Mouse (Mus musculus): ENCODE measurements around the gene Sct.

Sct gene

DNA sequence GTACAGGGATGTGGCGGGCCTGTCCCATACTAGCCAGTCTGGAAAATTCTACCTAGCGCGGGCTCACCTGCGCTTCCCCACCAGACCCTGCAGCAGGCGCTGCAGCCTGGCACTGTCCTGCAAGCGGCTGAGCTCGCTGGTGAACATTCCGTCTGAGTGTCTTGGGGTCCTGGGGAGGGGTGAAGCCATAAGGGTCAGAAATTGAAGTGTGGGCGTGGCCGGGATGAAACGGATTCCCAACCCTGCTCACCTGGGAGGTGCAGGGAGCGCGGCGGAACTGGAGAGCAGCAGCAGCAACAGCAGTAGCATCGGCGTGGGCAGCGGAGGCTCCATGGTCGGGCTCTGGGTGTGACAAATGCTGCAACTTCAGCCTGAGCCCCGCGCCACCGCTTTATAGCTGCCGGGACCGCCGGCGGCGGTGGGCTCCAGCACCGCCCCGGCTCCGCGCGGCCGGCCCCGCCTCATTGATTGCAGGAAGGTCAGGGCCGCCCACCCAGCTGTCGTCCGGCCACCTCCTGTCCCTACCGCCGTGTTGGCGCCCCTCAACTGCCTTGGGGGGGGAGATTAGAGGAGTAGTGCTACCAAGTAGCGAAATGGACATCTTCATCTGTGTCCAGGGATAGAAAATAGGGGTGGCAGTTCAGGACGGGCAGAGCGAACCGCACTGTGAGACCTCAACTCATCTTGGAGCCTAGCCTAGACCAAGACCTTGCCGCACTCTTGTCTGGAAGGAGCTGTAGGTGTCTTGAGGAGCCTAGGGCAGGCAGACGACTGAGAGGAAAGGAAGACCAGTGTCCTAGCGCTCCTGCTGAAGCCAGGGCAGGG, at the start of gene Sct:
Sct (minus strand) TSS at position 368 of the 825 bp plus-strand sequence.
- in situ Hi-C loops (cut with MboI, MseI), result no loop called here

DNA sequence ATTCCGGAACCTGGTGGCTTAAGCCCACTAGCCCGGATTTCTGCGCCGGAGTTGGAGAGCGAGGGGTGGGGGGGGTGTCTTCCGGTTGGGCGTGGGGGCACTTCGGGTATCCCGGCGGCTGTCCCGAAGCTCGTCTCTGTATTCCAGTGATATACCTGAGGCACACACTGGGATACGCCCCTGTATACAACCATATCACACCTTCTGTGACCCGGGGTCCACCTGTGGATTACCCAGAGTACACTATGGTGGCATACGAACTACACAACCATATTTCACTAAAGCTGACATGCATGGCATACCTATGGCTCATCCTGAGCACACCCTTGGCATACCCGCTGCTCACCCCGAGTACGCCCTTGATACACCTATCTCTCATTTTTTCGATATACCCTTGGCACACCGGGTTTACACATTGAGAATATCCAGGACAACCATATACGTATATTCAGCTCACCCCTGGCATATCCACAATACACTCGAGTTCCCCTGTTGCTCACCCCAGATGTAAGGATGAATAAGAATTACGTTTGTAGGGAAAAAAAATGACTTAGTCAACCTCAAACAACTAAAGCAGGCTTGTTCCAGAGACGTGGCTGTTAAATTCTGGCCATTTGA, 49.5 kb upstream of the Sct start:
- in situ Hi-C loops (cut with MboI, MseI), result no loop called here

DNA sequence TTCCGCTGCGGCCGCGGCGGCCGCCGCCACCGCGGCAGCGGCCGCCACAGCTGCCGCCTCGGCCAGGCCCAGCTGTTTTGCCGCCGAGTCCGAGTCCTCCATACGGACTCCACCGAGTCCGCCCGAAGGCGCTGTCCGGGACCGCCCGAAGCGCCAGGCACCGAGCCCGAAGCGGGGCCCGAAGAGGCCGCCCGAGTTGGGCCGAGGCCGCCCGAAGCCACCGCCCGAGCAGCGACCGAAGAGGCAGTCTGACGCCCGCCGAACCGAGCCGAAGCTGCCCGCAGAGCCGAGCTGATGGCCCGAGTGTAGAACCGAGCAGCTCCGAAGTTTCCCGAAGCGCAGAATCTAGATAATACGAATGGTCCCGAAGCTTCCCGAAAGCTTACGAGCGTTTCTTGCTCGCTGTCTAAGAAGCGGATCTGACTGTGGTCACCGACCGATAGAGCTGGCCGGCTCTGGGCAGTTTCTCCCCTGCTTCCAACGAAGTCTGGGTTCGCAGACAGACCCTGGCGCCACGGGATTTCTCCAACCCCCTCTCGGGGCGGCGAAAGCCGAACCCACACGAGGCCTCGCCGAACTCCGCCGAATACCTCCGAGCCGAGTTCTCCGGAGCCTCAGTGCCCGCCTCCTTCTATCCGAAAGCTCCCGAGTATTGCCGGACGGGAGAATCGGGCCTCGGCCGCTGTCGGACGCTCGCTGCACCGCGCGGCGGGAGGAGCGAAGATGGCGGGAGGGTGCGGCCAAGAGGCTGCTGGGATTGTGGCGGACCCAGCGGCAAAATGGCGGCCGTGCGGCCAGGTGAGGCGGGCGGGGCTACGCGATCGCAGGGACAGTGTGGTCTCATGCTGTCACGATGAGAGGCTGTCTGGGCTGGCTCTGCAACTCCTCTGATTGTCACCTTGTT, 48.8 kb upstream of the Sct start, which contains the start of the genes Deaf1 and Tmem80:
Deaf1 (minus strand) TSS at position 222 of the 904 bp plus-strand sequence.
Tmem80 (plus strand) TSS at position 271 of the 904 bp plus-strand sequence.
- in situ Hi-C loops (cut with MboI, MseI), result no loop called here

DNA sequence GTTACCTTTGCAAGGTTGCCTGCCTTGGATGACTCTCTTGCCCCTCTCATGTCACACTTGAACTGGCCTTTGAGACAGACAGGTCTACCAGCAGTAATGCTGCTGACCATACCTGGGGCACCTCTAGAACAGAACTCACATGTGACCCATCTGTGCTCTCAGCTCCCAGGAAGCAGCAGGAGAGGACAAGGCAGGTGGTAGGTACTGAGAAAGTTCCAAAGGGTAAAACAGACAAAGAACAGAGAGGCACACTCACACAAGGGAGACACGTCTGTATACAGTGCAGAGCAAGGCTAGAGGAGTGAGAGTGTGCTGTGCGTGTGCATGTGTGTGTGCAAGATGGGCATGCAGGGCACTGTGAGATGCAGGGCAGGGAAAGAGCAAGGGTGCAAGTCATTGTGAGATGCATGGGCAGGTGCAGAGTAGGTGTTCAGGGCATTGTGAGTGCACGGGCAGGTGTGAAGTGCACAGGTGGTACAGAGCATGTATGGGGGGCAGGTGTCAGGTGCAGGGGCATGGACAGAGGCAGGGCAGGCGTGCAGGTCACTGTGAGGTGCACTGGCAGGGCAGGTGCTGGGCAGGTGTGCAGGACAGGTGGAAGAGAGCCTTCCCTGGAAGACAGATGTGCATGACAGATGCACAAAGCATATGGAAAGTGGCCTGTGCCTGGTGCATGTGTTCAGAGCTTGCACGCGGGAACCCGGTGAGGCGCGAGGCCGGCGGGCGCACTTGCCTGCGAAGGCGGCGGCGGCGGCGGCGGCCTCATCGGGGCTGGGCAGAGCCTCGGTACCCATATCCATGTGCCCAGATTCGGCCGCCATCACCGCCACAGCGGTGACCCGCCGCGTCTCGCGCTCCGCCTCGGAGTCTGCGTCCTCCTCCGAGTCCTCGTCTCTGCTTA, 47.9 kb upstream of the Sct start:
- in situ Hi-C loops (cut with MboI, MseI), result no loop called here

DNA sequence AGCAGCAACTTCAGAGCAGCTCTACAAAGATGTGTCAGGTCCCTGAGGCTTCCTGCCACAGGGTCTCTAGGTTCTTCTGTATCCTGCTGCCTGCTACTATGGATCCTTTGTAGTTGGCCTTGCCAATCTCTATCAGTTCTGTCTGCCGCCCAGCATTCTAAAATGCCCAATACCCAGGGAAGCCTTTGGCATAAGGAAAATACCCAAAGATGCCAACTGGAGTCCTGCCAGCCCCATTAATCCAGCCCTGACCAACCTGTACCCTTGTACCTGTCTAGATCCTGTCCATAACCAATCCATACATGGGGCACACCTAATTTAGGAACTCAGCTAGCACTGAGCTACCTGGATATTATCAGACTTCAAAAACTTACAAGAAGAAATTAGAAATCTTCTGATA, 45.8 kb upstream of the Sct start:
- in situ Hi-C loops (cut with MboI, MseI), result no loop called here

DNA sequence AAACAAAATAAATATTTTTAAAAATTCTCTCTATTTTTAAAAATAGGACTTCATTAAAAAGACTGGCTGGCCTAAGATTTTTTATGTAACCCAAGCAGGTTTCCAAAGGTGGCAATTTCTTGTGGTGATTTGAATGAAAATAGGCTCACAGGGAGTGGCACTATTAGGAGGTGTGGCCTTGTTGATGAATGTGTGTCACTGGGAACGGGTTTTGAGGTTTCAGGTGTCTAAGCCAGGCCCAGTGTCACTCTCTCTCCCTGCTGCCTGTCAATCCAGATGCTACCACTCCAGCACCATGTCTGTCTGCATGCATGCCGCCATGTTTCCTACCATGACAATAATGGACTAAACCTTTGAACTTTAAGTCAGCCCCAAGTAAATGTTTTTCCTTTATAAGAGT, 40.5 kb upstream of the Sct start:
- in situ Hi-C loops (cut with MboI, MseI), result no loop called here

DNA sequence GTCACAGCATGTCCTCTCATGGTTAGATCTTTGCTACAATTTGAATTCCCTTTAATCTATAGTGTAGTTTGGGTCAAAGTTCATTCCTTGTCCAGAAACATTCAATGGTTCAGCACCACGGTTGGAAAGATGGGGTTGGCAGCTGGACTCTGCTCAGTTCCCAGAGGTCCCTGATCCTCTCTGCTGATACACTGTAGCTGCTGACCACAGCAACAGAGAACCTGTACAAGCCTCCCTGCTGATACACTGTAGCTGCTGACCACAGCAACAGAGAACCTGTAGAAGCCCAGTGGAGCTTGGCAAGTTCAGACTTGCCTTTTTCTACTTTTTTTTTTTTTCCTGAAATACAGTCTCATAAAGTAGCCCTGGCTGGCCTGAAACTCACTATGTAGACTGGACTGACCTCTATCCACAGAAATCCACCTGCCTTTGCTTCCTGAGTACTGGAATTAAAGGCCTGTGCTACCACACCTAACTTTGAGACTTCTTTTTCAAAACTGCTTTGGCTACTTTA, 38.7 kb upstream of the Sct start:
- in situ Hi-C loops (cut with MboI, MseI), result no loop called here

DNA sequence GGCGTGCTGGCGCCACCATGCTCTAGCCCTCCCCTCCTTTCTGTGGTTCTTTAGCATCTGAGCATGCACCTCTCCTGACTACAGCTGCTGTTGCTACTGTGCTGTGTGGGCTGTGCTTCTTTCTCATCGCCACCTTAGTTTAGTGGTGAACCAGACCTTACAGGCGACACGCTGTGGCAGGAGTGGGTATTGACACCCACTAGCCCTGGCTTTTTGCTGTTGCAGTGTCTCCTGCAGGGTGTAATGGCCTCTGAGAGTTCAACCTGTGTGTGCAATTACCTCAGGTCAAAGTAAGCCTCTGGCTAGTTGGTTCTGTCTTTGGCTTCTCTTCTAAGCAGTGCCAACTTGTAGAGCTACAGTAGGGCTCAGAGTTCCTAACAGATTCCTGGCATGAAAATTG, 37.0 kb upstream of the Sct start:
- in situ Hi-C loops (cut with MboI, MseI), result no loop called here

DNA sequence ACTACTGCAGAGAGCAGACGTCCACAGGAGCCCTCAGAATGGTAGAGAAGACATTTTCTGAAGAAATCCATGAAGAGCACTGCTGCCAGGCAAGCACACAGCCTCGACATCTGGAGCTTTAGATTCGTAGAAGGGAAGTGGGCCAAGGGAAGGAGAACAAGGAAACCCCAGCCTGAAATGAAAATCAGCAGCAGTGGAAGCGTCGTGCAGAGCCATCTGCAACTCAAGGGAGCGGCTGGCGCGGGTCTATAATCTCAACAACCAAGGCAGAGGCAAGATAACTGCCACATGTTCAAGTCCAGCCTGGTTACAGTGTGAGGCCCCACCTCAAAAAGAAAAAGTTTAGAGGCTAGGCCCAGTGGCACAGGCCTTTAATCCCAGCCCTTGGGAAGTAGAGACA, 36.1 kb upstream of the Sct start:
- in situ Hi-C loops (cut with MboI, MseI), result no loop called here

DNA sequence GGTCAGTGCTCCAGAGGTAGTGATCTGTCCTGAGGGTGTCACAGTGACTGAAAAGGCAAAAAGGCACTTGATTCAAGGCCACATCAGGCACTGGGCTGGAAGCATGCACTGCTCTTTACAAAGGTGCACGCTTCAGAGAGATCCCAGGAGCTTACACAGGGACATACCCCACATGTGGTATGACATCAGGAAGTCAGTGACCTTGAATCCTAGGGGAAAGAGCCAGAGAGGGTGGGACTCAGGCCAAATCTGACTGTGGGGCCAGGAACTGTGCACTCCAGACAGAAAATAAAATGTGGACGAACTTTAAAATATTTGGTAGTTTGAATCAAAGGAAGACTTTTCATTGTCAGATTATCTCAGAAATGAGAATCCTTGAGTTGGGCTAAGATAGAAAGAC, 35.5 kb upstream of the Sct start:
- in situ Hi-C loops (cut with MboI, MseI), result no loop called here

DNA sequence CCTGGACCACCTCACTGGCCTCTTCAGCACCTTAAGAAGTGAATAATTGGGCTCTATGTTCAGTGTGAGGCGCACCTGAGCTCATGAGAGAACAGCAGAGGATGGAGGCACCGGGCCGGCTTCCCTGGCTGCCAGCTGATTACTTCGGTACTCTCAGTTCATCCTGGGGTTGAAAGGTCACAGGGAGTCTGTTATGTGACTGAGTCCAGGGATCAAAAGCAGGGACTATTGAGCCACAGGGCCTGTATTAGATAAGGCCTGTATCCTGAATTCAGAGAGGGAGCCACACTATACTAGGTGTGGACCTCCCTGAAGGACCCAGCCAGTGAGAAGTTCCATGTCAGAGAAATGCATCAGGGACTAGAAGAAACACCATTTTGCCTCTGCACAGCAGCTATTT, 25.6 kb upstream of the Sct start:
- in situ Hi-C loops (cut with MboI, MseI), result no loop called here

DNA sequence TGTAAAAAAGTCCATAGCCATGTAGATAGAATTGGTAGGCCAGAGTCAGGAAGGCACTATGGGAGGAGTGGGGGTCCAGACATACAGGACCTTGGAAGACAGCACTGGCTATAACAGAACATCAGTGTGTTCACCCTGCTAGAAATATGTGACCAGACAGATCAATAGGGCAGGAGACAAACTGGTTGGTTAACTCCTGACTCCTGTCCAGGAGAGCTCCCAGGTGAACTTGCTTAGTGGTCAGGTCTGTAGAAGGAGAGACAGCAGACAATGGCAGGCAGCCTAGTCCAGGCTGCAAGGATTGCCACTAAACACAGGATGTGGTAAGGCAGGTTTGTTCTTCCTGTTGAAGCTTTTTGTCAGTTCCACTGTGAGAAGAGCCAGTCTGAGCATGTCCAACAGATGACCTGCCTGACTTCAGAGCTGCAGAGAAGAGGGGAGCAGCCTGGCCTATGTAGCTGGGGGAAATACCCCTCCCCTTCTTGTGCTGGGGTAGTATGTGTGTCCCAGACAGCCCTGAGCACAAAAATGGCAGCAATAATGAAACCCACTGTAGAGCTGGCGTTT, 23.9 kb upstream of the Sct start:
- in situ Hi-C loops (cut with MboI, MseI), result no loop called here

DNA sequence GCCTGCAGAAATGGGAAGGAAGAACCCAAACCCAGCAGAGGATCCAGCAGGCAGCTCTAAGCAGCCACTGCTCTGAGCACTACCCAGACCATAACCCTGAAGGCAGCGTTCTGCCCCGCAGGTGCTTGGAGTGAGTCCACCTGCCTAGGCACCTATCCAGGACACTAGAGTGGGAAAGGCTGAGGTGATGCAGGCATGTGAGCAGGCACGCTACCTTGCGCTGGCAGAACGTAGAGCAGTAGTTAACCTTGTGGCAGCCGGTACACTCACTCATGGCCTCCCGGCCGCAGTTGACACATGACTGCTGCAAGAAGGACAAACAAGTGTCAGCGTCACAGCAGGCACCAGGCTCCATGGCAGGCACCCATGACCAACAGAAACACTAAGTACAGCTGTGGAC, 22.5 kb upstream of the Sct start:
- in situ Hi-C loops (cut with MboI, MseI), result no loop called here

DNA sequence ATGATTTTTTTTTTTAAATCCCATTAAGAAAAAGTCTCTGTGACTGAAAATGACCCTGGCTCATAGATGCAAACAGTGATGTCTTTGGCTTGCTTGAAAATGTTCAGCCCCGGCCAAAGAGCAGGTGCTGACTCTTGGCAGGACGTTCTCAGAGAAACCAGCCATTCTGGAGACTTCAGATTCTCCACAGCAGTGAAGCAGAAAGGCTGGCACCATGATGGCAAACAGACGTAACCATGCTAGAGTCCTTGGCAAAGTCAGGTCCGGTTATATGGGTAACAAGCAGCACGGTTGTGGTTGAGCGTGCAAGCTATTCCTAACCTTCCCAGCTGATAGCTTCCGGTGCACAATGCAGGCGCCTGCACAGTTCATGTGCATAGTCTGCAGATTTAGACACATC, 20.2 kb upstream of the Sct start:
- in situ Hi-C loops (cut with MboI, MseI), result no loop called here

DNA sequence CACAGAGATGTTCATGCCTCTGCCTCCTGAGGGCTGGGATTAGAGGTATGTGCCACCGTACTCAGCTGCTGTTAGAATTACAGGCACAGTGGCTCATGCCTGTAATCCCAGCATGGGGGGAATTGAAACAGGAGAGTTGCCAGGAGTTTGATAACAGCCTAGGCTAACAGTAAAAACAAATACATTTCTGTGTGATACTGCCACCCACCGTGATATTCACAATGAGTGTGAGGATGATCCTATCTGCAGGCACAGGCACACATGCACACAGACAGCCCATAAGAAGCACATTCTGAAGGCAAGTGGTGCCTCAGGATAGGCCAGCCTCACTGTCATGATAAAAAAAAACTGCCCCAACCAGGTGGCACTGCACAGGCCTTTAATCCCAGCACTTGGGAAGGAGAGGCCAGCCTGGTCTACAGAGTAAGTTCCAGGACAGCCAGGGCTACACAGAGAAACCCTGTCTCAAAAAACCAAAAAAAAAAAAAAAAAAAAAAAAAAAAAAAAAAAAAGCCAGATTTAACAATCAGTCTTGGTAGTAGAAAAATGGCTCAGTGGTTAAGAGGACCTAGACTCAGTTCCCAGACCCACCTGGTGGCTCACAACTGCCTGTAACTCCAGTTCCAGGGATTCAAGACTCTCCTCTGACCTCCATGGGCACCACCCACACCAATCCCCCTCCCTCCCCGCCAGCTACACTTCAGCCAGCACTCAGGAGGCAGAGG, 19.2 kb upstream of the Sct start:
- in situ Hi-C loops (cut with MboI, MseI), result no loop called here

DNA sequence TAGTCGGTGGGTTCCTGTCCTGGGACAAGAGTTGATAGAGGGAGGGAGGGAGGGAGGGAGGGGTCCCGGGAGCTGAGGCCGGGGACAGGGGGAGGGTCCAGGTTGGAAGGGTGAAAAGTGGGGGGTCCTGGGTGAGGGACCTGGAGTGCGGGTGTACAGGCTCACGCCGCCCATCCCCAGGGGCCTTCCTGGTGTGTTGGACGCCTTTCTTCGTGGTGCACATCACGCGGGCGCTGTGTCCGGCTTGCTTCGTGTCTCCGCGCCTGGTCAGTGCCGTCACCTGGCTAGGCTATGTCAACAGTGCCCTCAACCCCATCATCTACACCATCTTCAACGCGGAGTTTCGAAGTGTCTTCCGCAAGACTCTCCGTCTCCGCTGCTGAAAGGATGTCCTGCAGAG, 15.5 kb upstream of the Sct start:
- in situ Hi-C loops (cut with MboI, MseI), result no loop called here

DNA sequence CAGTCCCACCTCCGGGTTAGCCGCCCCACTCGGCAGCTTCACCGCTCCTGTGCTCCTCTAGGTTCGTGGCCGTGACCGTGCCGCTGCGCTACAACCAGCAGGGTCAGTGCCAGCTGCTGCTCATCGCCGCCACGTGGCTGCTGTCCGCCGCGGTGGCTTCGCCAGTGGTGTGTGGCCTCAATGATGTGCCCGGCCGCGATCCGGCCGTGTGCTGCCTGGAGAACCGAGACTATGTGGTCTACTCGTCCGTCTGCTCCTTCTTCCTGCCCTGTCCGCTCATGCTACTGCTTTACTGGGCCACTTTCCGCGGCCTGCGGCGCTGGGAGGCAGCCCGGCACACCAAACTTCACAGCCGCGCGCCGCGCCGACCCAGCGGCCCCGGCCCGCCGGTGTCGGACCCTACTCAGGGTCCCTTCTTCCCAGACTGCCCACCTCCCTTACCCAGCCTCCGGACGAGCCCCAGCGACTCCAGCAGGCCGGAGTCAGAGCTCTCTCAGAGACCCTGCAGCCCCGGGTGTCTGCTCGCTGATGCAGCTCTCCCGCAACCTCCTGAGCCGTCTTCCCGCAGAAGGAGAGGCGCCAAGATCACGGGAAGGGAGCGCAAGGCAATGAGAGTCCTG, 15.0 kb upstream of the Sct start:
- in situ Hi-C loops (cut with MboI, MseI), result no loop called here

DNA sequence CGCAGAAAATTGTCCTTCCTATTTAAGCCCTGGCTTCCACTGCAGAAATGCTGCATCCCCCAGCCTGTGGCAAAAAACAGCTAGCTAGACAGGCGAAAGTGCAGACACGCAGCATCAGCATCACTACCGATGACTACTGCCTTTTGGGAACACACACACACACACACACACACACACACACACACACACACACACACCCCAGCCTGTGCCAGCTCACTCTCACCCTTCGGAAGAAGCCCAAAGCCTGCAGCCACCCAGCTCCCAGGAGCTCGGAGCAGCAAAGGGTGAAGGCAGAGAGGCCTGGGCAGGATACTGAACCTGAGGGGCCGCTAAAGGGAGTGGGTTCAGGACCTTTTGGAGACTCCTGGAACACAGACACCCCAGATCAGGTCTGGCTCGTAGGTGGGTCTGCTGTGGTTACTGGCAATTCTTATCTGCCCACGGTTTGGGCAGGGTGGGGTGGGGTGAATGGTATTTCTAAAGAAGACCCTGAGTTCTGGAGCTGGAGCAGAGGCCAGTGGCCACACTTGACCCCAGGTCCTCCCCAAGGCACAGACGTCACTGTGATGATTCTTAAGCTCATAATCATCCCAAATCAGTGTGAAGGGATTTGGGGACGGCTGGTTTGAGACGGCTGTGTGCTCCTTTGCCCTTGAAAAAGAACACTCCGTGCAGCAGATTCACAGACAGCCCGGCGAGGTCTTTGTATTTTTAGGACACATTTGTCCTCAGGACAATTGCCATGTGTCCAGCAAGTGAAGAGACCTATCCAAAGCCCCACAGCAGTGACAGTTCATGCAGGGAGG, 13.9 kb upstream of the Sct start:
- in situ Hi-C loops (cut with MboI, MseI), result no loop called here
